Mouse (Mus musculus) urinary bladder, adult 2 months (tissue): ENCODE data around the gene Csl. TPM values are rescaled to one million over a fixed set of nuclear protein-coding genes. Genes with fewer than 3 reads are reported as not detected.

Experiments
- DNase-seq: peaks from one replicate; pipeline ENCODE4 v3.0.0; 2022; ENCODE audit warnings: low spot score
- polyA plus RNA-seq: library from polyadenylated mRNA; depleted of rRNA; stranded (reverse); fragments of >200 nt; gene quantifications from 2 replicates; pipeline ENCODE4 v1.2.3, GENCODE M21; 2012; rRNA removed

The Csl gene
- polyA plus RNA-seq = not detected in 2 replicates

- DNase-seq = no peak
Observed at GRCm38 (mm10) chr10:99759558-99759957, at the start of gene Csl. Csl (minus strand) TSS chr10:99759658.

- no peak for DNase-seq
Observed at GRCm38 (mm10) chr10:99789418-99789817, 30.0 kb upstream of the Csl start.

GRCm38 (mm10) chr10:99774228-99775120 lies 15.0 kb upstream of the Csl start:
- no peak for DNase-seq

- no peak for DNase-seq
Observed at GRCm38 (mm10) chr10:99750146-99750545, 9.3 kb downstream of the Csl start.

- no peak for DNase-seq
Observed at GRCm38 (mm10) chr10:99748668-99749260, 10.7 kb downstream of the Csl start.

GRCm38 (mm10) chr10:99748009-99748408 lies 11.4 kb downstream of the Csl start:
- DNase-seq = no peak

- DNase-seq = no peak
Observed at GRCm38 (mm10) chr10:99741609-99742280, 17.7 kb downstream of the Csl start.

- DNase-seq = no peak
Observed at GRCm38 (mm10) chr10:99713129-99713528, 46.3 kb downstream of the Csl start.

GRCm38 (mm10) chr10:99711567-99711966 lies 47.9 kb downstream of the Csl start:
- no peak for DNase-seq
